Mouse (Mus musculus) c-Kit-positive CD71-positive TER-119-negative erythroid progenitor cells, embryonic 14.5 days (primary cell): ENCODE results near the gene Ubtd2.

Experiments
- DNase-seq: peaks from one replicate; pipeline ENCODE4 v3.0.0-alpha.2; 2013; ENCODE audit warnings: low read depth

The Ubtd2 gene

GRCm38 (mm10) chr11:32565088-32565487, 109.9 kb downstream of the Ubtd2 start:
- DNase-seq, result no peak

GRCm38 (mm10) chr11:32566184-32566583, 111.0 kb downstream of the Ubtd2 start:
- DNase-seq, result no peak
